Mouse (Mus musculus) B cell, adult 2 months (primary cell): ENCODE results near the gene Sema6d.

Experiments used
- DNase-seq, 2 experiments: peaks; one replicate each; pipeline ENCODE4 v3.0.0; 2022

Sema6d gene

DNA sequence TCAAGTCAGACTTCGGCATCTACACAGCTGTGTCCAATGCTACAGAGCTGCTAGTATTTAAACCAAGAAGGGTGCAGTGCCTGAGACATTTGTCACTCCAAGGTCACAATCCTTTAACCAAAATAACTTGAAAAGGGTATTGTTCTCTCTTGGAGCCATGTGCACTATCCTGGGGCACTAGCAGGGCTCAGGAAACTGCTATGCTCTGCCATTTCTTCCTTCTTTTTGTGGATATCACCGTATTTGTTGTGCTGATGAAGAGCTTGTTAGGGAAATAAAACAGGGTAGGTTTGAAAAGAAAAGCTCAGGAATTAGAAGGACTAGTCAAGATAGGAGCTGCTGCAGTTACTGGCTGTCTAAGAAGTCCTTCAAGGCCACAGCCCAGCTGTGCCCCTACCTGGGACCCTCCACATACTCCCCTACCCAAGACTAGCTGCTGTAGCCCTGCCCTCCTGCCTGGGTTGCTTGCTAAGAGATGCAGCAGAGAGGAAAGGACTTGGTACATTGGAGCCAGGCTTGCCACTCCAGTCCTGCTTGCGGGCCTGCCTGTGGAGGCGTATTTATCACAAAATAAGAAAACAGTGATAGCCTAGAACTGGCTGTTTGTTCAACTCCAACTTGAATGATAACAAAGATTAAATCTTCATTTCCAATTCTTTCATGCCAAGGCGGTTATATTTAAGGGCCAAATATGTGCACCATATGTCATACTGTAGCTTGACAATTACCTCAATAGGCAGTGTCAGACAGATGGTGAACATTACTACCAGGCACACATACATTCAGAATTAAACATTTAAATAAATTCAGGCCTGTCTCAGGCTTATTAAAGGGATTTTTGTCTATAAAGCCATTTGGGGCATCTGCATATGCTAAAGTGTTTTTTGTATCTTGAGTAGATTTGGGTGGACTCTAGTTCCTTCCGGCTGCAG lies 315.1 kb downstream of the Sema6d start:
- no peak for DNase-seq

DNA sequence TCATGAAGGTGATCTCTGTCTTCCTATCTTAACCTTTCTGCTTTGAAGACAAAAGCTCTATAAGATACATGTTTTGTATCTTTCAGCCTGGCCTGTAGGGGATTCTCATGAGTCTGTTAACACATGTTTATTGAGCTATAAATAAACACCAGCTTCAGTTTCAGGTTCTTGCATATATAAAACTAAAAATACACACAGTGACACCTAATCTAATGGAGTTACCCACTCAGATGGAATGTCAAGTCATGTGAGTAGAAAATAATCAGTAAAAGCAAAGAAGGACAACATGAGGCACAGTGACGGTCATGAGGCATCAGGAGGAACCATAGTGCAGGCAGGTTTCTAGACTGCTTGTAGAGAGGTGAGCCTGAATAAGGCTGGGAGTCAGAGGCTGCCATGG lies 319.2 kb downstream of the Sema6d start:
- DNase-seq, result no peak

DNA sequence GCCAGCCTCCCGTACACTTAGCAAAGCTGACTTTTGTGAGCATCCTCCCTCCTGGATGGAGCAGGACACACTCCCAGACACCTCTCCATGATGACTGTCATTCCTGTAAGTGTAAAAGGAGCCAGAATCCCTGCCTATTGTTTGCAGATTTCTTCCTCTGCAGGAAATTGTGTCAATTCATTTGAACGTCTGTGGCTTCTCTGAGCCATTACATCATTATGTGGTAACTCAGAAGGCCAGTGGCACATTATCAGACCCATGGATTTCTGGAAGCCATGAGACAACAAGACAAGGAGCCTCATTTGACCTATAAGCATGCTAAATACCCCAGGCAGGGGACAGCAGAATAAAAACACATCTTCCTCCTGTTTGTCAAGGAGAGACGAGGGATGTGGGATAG lies 327.0 kb downstream of the Sema6d start:
- DNase-seq, result no peak

DNA sequence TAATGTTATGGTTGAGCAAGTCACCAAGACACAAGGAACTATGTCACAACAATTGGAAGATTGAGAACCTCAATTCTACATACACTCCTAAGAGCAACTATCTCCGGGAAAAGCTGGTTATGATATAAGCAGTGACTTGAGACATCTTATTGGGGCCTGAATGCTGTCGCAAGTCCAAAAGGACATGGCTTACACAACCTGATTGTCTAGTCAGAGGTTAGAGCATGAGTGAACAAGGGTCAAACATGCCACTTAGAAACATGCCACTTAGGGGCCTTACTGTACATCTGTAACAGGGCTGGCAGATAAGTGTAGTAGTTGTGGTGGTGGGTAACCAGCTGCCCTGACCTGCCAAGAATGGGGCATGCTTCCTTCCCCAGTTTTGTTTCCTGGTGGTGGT lies 328.6 kb downstream of the Sema6d start:
- no peak for DNase-seq

DNA sequence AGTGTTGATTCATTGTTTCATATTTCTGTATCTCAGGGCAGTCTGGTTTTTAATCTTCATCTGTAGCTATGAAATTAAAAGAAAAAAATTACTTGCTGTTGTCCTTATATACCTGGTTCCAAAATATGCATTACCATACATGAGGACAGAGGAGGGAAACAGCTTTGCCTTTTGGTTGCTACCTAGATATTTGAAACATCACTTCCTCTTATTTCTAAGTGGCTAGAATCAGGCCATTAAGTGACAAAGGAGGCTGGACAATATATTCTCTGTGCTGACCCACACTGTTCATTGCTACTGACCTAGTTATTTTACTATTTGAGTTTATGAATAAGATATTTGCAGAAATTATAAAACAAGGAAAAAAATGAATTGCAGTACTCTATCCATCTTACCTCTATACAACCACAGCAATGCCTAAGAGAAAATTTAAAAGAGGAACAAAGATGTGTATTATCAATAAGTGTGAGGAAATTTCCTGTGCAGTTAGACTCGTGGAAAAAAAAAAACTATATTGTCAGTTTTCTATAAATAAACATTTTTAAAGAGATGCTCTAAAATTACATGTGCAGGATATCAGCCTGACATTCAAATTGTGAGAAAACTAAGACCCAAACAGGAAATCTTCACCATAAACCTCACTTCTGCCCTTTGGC lies 330.5 kb downstream of the Sema6d start:
- DNase-seq, result no peak

DNA sequence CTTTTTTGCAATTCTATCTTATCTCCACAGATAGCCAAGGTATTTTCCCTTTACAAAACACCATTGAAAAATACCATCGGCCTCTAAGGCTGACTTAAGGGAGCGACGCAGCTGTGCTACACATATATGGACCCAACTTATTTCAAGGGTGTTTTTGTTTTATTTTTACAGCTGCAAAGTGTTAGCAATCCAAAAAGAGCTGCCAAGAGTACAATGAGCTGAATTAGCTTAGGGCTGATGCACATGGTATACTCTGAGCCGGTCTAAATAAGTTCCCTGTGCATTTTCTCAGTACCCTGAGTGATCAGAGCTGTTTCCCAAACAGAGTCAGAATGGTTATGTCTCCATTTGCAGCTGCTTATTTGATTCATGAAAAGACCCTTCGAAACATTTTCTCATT lies 340.0 kb downstream of the Sema6d start:
- no peak for DNase-seq

DNA sequence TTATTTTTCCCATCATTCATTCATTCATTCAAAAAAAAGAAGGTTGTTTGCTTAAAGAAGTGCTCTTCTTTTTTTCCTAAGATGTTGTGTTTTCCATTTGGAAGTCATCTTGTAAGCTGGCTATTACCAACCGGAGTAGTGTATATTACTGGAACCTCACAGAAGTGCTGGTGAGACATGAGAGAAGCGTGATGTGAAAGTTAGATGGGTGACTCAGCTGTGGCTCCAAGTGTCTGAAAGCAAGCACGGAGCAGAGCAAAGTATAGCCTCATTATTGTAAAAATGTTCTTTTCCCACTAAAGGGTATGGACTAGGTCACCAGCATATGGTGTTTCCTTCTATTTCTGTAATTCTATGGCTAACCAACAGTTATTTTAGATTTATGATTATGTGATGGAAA lies 340.9 kb downstream of the Sema6d start:
- DNase-seq, result no peak

DNA sequence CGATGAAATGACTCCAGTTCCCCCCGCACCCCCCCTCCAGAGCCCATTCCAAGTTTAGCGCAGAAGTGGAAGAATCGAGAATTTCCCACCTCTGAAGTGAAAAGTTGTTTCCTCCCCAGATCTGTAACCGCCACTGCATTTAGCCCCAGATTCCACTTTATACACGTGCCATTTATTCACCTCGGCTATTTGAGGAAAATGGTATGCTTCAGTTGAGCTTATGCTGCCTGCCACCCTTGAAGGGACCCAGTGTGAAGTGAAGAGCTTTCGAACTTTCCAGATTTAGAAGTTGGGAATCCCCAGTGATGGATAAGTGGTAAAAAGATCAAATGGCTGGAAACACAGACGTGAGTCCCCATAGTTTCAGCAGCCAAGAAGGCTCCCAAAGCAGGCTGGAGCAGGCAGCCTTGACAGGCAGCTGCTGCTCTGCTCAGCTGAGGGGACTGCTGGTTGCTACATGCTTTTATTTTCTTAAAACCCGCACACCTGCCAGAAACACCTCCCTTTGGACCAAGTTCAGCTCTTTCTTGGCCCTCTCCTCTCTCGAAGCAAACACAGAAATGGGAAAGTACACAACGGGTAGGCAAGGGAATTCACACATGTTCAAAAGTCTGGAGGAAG lies 345.7 kb downstream of the Sema6d start:
- no peak for DNase-seq

DNA sequence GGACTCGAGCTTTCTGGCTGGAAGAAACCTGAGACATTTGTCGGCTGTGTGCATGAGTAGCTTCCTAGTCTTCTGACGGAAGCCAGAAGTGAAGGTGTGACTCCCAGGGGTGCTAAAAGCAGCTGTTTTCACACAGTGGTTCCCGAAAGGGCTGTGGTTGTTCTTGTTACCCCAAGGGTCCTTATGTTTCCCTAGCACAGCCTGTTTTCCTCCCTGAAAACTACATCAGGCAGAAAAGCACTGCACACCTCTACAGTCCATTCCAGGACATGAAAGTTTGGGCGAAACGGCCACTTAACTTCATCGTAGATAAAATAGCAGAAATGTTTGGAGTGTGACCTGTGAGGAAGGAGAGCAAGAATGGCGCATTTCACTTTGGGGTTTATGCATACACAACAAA lies 346.9 kb downstream of the Sema6d start:
- DNase-seq, result no peak

DNA sequence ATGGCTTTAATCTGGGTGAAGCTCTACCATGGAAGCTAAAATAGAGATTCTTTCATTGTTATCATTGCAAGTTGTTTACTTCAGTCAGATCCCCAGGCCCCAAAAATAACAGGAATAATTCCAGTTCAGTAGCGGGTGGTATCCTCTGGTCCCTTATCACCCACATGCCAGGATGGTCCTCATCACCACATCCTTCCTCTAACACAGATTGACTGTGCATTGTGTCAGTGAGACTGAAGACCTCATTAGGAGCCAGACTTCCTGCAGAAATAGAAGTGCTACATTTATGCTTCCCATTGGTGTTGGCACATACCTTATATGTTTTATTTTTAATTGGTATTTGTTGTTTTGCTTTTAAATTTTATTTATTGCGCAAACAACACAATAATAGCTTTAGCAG lies 354.4 kb downstream of the Sema6d start:
- no peak for DNase-seq

DNA sequence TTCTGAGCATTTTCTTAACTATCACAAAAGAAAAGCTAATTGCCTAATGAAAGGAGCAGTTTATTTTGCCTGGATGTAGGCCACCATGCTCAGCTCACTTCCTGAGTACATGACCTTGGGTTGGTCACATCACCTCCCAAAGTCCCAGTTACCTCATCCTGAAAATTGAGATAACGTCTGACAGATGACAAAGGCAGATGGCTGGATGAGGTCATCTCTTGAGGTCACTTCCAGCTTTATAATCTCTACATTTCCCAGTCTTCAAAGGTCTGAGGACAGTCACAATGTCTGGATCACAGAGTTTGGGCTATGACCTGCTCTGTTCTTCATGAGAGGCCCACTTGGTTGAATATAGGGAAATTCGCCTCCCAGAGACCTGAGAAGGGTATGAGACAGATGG lies 366.1 kb downstream of the Sema6d start:
- no peak for DNase-seq

DNA sequence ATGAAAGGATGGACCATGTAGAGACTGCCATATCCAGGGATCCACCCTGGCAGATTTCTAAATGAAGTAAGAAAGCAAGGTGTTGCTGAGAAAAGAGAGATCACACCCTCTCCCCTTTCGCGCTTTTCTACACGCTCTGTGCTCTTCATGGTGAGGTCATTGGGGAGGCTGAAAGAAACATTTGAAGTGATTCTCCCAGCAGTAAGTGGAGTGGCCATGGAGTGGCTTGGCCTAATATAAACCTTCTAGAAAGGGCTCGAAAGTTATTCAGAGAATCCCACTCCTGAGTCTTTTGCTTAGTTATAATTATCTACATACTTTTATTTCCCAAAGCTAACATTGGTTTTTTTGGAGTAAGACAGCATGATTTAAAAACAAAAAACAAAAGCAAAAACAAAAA lies 367.2 kb downstream of the Sema6d start:
- no peak for DNase-seq

DNA sequence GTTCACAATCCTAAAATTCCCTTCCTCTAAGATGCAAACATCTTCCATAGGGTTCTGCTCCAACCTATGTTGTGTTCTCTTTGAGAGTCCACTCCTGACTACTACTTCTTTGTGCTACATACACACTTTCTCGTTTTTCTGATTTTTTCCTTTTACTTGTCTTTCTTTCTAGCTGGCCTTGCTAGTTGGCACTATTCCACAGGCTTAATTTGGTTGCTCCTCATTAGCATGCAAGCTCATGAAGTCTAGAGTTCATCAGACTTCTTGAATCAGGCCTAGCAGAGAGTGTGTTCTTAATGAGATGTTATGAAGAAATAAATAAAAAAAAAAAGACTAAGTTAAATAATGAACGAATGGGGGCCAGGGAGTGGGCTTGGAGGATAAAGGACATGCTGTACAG lies 368.3 kb downstream of the Sema6d start:
- DNase-seq, result no peak

DNA sequence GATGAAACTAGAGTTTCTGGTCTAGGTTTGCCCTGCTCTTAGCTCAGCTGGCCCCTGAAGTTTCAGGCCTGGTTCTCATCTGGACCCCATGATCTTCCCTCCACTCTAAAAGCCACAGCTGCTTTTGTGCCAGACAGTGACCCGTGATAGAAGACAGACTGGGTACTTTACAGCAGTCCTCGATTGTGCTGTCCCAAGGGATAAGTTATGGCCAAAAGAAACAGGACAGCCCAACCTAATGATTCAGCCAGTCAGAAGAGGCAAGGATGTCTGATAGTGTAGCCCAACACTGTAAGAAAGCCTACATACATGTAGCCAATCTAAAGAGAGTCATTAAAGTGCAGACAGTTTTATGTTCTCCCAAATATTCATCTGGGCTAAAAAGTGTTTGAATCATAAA lies 371.2 kb downstream of the Sema6d start:
- DNase-seq, result no peak

DNA sequence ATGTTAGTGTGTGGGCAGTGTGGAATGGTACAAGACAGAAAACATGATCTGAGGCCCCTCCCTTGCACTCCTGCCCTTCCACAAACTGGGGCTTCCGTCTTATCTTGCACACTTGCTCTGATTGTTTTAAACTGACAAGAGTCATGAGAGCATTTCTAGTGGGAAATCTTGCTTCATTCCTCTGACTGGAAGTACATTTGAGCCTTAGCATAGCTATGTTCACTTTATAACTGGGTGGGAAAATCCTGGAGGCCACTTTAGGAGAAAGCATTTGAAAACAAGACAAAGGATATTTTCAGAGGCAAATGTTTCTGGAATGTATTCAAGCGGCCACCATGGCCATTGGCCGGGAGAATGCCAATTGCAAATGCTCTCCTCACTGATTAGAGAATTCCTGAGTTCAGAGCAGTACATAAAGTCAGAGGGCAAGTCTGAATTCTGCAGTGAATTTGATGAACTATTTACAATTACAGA lies 371.6 kb downstream of the Sema6d start:
- no peak for DNase-seq

DNA sequence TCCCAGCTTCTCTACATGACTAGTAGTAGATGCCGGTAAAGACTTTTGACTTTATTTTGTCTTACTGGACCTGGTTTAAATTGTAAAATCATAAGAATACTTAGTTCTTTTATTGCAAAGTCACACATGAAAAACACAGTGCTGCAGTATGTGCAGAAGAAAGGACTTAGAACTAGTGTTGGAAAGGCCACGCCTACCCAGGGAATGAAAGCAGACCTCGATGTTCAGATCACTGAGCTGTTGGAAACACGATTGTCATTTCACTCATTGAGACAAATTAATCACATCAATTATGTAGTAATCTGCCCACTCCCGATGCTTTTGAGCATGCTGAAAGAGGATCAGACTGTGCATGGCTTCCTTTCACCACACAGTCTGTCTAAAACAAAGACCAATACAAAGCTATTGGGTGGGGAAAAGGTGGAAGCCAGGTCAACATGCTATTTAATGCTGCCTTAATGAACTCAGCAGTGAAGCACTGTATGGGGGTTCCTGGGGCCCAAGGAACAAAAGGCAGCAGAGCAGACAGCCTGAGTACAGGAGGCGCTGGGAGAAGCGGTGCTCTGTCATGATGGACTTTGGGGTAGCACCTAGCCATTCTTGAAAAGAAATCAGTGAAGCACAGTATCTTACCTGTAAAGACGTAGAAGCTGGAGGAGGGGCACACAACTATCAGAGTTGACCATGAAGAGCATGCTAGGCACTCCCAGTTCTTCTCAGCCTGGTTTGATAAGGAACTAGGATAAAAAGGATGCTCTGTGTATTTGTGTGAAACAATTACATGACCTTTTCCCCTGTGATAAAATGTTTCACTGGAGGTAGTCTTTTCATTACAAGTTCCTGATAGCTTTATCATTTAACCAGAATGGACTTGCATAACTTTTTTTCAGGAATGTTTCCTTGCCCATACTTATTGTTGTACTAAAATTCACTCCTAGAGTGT lies 375.5 kb downstream of the Sema6d start:
- DNase-seq, result no peak

DNA sequence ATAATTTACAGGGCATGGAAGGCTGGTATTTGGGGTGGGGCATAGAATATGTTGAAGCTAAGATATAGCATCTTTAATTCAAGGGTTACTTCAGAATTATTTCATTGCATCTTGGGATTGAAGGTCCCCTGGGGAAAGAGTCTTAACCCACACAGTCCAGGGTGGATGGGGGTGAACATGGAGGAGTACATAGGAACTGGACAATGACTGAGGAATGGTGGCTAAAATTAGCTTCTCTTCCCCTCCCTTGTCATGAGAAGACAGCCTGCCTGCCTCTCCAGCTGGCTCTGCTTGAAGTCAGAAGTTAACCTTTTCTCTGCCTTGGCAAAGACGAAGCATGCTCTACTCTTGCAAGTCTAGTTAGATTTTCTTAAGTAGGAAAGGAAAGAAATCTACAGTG lies 377.7 kb downstream of the Sema6d start:
- no peak for DNase-seq

DNA sequence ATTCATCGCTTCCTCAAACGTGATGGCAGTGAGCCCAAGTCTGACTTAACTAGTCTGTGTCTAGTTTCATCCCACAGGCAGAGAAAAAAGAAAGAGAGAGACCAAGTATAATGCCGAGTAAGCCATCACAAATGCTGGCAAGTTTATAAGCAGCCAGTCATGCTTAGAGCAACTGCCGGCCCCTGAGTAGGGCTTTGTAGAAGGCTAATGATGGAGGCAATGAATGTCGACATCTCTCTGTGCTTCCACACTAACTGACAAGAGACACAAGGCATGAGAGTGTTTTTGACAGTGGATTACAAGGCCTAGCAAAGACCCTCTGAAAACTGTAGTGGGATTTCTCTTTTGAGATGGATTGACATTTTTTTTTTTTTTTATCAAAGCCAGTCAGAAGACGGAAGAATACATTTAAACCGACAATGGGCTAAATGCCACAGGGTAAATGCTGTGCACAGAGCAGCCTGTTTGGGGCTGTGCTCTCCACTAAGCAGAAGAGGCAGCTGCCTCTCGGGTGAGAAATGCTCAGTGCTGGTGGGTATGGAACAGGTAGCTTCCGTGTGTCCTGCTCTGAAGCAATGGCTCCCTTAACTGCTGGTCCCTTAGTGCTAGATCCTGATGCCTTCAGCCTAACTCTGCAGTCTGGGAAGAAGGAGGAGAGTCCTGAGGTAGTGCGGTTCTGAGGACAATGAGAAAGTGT lies 380.7 kb downstream of the Sema6d start:
- DNase-seq, result no peak

DNA sequence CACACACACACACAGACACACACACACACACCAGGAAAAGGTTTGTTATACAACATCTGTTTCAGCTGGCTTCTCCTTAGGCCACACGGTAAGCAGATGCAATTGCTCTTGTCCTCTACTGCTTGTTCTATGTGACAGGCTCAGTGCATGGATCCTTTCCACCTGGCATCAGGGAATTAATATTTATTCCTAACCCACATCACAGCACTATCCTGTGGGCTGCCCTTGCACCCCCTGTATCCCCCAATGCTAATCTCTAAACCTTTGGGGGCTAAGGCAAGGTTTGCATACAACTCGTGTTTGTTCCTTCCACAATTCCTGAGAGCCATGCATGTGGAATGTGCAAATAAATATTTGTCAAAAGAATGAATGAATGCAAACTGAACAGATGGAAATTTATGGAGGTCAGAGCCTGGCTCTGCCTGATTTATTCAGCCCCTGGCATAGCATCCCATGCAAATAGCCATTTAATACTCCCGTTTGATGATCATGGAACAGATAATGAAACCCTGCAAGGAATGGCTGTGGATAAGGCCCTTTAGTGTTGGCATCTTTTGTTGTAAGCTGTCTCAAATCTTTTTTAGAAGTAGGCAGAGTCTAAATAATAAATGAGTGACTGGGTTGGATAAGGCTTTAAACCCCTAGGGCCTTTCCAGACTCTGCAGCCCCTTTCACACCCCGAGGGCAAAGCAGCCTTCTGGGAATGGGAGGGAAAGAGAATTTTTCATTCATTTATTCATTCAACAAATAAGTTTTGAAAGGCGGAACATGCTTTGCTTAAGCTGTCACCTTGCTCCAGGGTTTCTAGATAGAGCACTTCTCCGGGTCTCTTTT lies 383.1 kb downstream of the Sema6d start:
- no peak for DNase-seq

DNA sequence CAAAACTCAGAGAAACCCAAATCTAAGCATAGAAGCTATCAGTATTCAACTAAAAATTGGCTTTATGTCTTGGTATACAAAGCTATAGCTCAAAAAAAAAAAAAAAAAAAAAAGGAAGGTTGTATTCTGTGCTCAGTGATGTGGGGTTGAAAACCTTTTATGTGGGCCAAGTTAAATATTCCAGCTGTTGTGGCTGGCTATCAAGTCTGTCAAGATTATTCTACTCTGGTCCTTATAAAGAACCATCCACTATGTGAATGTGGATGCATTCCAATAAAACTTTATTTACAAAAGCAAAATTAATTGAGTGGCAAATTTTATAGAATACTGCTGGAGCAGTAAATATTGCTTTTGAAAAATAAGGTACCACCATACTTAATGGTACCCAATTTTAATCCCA lies 388.1 kb downstream of the Sema6d start:
- no peak for DNase-seq

DNA sequence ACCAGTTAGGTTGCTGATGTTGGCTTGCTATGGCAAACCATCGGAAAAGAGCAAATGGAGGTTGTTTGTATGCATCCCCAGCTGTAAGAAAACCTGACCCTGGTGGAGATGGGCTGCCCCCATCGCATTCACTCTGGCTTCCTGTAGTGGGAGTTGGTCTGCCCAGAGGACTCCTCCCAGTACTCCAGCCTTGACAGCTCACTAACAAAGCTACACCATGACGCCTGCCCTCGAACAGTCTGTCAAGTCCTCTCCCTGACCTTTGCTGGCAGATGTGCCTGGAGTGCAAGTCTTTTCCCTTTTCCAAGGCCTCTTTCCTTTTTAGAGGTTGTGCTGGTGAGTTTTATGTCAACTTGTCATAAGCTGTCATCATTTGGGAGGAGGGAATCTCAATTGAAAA lies 388.8 kb downstream of the Sema6d start:
- DNase-seq, result no peak
